Mouse (Mus musculus): ENCODE results near the gene Znrd1. TPM values are rescaled to one million over a fixed set of nuclear protein-coding genes. Genes with fewer than 3 reads are reported as not detected.
"Not testable (repeated sequence)": the region's sequence is repeated elsewhere in the genome, so short reads cannot be mapped to it uniquely, and the experiment has no call there.

Gene Znrd1
- polyA plus RNA-seq, 1 experiment from 2014 or later, result 64.7 TPM

DNA sequence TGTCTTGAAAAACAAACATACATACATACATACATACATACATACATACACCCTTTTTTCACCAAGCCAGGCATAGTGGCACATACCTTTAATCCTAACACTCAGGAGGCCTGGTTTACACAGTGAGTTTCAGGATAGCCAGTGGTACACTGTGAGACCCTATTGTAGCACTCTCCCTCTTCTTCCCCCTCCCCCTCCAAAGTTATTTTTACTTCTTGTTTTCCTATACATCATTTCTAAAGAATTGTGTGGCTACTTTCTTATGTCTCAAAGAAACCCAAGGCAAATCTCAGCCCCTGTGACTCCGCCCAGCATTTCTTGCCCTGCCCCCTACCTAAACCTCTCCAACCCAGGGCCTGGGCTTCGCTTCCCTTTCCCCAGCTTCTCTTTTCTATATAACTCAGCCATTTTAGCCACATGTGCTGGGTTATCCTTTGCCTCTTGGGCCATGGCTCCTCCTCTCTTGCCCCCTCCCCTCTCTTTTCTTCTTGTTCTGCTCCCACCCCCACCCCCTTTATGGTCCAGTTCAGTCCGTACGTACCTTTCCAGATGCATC, 35.5 kb upstream of the Znrd1 start:
- Histone ChIP-seq H3K4me1 (ENCODE audit: control insufficient read depth, insufficient read depth, low read length) (no peaks in the 10 kb centered on the region), H3K9ac (replicated peaks; ENCODE audit: low read length) (no peak overlapping the region), H3K4me2 (ENCODE audit: low read length) (no peak overlapping the region), H3K9me3 (ENCODE audit: control insufficient read depth, low read length) (no peaks in the 10 kb centered on the region), H3K27ac (replicated peaks; ENCODE audit: low read depth, low read length) (no peak overlapping the region), H3K36me3 (ENCODE audit: control insufficient read depth, insufficient read depth, low read length) (no peaks in the 10 kb centered on the region), H3K4me3 (replicated peaks; ENCODE audit: low read depth, low read length) (no peak overlapping the region), H3K27me3 (ENCODE audit: control insufficient read depth, insufficient read depth, low read length) (peaks cover 6% of the 10 kb centered on the region; the same call in 1 of the 2 replicates)
- DNase-seq, result no peak
- no peak for ATAC-seq (ENCODE audit: low FRiP score, low TSS enrichment)
- 90% methylated on average over 4 of the region's 4 CpGs for WGBS

- no peak overlapping the region for H3K27ac ChIP-seq (replicated peaks; ENCODE audit: low read depth, low read length)
- H3K4me1 ChIP-seq (ENCODE audit: control insufficient read depth, insufficient read depth, low read length), result no peaks in the 10 kb centered on the region
- no peak for ATAC-seq (ENCODE audit: low FRiP score, low TSS enrichment)
- WGBS, result 80% methylated on average over 3 of the region's 3 CpGs
- DNase-seq, result no peak
- H3K9me3 ChIP-seq (ENCODE audit: control insufficient read depth, low read length), result no peaks in the 10 kb centered on the region
- peaks cover 6% of the 10 kb centered on the region; the same call in 1 of the 2 replicates for H3K27me3 ChIP-seq (ENCODE audit: control insufficient read depth, insufficient read depth, low read length)
- no peak overlapping the region for H3K4me2 ChIP-seq (ENCODE audit: low read length)
- H3K4me3 ChIP-seq (replicated peaks; ENCODE audit: low read depth, low read length), result no peak overlapping the region
- no peak overlapping the region for H3K9ac ChIP-seq (replicated peaks; ENCODE audit: low read length)
- H3K36me3 ChIP-seq (ENCODE audit: control insufficient read depth, insufficient read depth, low read length), result no peaks in the 10 kb centered on the region
Observed at GRCm38 (mm10) chr17:36992336-36993104, 34.2 kb upstream of the Znrd1 start.

DNA sequence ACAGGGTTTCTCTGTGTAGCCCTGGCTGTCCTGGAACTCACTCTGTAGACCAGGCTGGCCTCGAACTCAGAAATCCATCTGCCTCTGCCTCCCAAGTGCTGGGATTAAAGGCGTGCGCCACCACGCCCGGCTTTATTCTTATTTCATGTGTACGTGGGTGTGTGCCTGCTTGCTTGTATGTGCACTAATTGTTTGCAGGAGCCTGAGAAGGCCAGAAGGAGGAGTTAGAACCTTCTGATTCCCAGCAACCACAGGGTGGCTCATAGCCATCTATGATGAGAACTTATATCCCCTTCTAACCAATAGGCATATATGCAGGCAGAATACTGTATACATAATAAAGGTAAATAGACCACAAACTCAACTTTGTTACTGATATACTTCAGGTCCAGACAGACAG, 32.3 kb upstream of the Znrd1 start:
- H3K9me3 ChIP-seq (ENCODE audit: control insufficient read depth, low read length); H3K27ac ChIP-seq (replicated peaks; ENCODE audit: low read depth, low read length); DNase-seq; H3K9ac ChIP-seq (replicated peaks; ENCODE audit: low read length); H3K4me2 ChIP-seq (ENCODE audit: low read length); ATAC-seq (ENCODE audit: low FRiP score, low TSS enrichment); H3K4me3 ChIP-seq (replicated peaks; ENCODE audit: low read depth, low read length); H3K4me1 ChIP-seq (ENCODE audit: control insufficient read depth, insufficient read depth, low read length); H3K36me3 ChIP-seq (ENCODE audit: control insufficient read depth, insufficient read depth, low read length); H3K27me3 ChIP-seq (ENCODE audit: control insufficient read depth, insufficient read depth, low read length): not testable (repeated sequence)
- 91% methylated on average over 6 of the region's 6 CpGs for WGBS

- Histone ChIP-seq H3K4me2 (ENCODE audit: low read length) (0 out of 2 replicates have a peak within 1 kb of the TSS, but pooled peaks have one; percentile 3), H3K4me1 (ENCODE audit: control insufficient read depth, insufficient read depth, low read length) (no peaks in the 10 kb centered on the region), H3K9me3 (ENCODE audit: control insufficient read depth, low read length) (no peaks in the 10 kb centered on the region), H3K27ac (replicated peaks; ENCODE audit: low read depth, low read length) (no peak within 1 kb of the TSS), H3K9ac (replicated peaks; ENCODE audit: low read length) (no peak within 1 kb of the TSS), H3K27me3 (ENCODE audit: control insufficient read depth, insufficient read depth, low read length) (peaks cover 6% of the 10 kb centered on the region; the same call in 1 of the 2 replicates), H3K36me3 (ENCODE audit: control insufficient read depth, insufficient read depth, low read length) (no peaks in the 10 kb centered on the region), H3K4me3 (replicated peaks; ENCODE audit: low read depth, low read length) (no peak within 1 kb of the TSS)
- DNase-seq (no peak), ATAC-seq (ENCODE audit: low FRiP score, low TSS enrichment) (no peak)
- WGBS, result 32% methylated on average over 5 of the region's 5 CpGs
Observed at GRCm38 (mm10) chr17:36989437-36989836, 31.1 kb upstream of the Znrd1 start, which contains the start of gene H2-M5. Gene H2-M5 (minus strand): TSS chr17:36989537.

- Histone ChIP-seq H3K27me3 (ENCODE audit: control insufficient read depth, insufficient read depth, low read length) (peaks cover 6% of the 10 kb centered on the region; the same call in 1 of the 2 replicates), H3K36me3 (ENCODE audit: control insufficient read depth, insufficient read depth, low read length) (no peaks in the 10 kb centered on the region), H3K4me3 (replicated peaks; ENCODE audit: low read depth, low read length) (no peak overlapping the region), H3K27ac (replicated peaks; ENCODE audit: low read depth, low read length) (no peak overlapping the region), H3K9ac (replicated peaks; ENCODE audit: low read length) (no peak overlapping the region), H3K9me3 (ENCODE audit: control insufficient read depth, low read length) (no peaks in the 10 kb centered on the region), H3K4me1 (ENCODE audit: control insufficient read depth, insufficient read depth, low read length) (no peaks in the 10 kb centered on the region), H3K4me2 (ENCODE audit: low read length) (0 out of 2 replicates have a peak overlapping the region, but pooled peaks have one; percentile 3)
- 4% methylated on average over 24 of the region's 24 CpGs for WGBS
- no peak for DNase-seq
- ATAC-seq (ENCODE audit: low FRiP score, low TSS enrichment), result no peak
Observed at GRCm38 (mm10) chr17:36988475-36988874, 30.1 kb upstream of the Znrd1 start.

DNA sequence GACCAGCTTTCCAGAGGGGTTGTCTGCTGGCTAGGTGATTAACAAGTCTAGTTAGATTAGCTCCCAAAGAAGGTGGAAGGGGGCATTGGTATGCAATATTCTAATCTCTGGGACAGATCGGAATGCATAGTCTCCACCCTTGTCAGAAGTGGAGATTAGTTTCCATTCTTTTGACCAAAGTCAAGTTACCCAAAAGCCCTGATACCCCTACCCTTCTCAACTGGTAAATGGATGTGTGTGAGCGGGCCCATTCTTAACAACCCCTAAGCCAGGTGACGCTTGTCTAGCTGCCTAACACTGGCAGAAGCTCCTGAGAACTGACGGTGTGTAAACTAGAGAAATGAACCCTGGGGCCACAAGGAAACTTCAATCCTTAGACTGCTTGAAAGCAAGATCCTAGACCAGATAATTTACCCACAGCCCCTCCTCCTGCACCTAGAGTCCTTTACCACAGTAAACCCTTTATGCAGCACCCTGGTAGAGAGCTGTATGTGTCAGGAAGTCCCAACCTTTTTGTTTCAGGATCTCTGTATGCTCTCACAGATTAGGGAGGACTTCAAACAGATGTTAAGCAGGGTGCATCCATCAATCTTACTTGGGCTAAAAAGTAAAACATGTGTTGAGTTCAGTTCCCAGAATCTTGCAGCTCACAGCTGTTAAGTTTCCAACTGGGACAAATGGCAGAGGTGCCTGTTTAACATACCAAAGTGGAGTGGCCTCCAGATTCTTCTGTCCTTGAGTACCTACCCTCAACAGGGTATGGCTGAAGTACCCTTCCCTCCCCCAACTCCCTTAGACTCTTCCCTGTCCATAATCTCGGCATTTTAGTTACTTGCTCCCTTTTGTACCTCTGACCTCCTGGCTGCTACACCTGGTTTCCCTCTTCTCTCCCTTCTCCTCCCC, 24.1 kb upstream of the Znrd1 start:
- no peaks in the 10 kb centered on the region for H3K36me3 ChIP-seq (ENCODE audit: control insufficient read depth, insufficient read depth, low read length)
- H3K27ac ChIP-seq (replicated peaks; ENCODE audit: low read depth, low read length), result no peak overlapping the region
- DNase-seq (no peak), ATAC-seq (ENCODE audit: low FRiP score, low TSS enrichment) (no peak)
- no peaks in the 10 kb centered on the region; the same call in 1 of the 2 replicates for H3K27me3 ChIP-seq (ENCODE audit: control insufficient read depth, insufficient read depth, low read length)
- no peak overlapping the region for H3K4me3 ChIP-seq (replicated peaks; ENCODE audit: low read depth, low read length)
- H3K9ac ChIP-seq (replicated peaks; ENCODE audit: low read length), result no peak overlapping the region
- H3K9me3 ChIP-seq (ENCODE audit: control insufficient read depth, low read length), result no peaks in the 10 kb centered on the region
- no peaks in the 10 kb centered on the region for H3K4me1 ChIP-seq (ENCODE audit: control insufficient read depth, insufficient read depth, low read length)
- WGBS, result 35% methylated on average over 5 of the region's 5 CpGs
- no peak overlapping the region for H3K4me2 ChIP-seq (ENCODE audit: low read length)

- no peaks in the 10 kb centered on the region for H3K4me1 ChIP-seq (ENCODE audit: control insufficient read depth, insufficient read depth, low read length)
- H3K4me3 ChIP-seq (replicated peaks; ENCODE audit: low read depth, low read length), result no peak overlapping the region
- DNase-seq (no peak), ATAC-seq (ENCODE audit: low FRiP score, low TSS enrichment) (no peak)
- H3K4me2 ChIP-seq (ENCODE audit: low read length), result no peak overlapping the region
- no peak overlapping the region for H3K27ac ChIP-seq (replicated peaks; ENCODE audit: low read depth, low read length)
- H3K9me3 ChIP-seq (ENCODE audit: control insufficient read depth, low read length), result no peaks in the 10 kb centered on the region
- H3K9ac ChIP-seq (replicated peaks; ENCODE audit: low read length), result no peak overlapping the region
- H3K36me3 ChIP-seq (ENCODE audit: control insufficient read depth, insufficient read depth, low read length), result no peaks in the 10 kb centered on the region
- no peaks in the 10 kb centered on the region for H3K27me3 ChIP-seq (ENCODE audit: control insufficient read depth, insufficient read depth, low read length)
- 3% methylated on average over 4 of the region's 4 CpGs for whole genome bisulfite sequencing
Observed at GRCm38 (mm10) chr17:36981845-36982244, 23.5 kb upstream of the Znrd1 start.

DNA sequence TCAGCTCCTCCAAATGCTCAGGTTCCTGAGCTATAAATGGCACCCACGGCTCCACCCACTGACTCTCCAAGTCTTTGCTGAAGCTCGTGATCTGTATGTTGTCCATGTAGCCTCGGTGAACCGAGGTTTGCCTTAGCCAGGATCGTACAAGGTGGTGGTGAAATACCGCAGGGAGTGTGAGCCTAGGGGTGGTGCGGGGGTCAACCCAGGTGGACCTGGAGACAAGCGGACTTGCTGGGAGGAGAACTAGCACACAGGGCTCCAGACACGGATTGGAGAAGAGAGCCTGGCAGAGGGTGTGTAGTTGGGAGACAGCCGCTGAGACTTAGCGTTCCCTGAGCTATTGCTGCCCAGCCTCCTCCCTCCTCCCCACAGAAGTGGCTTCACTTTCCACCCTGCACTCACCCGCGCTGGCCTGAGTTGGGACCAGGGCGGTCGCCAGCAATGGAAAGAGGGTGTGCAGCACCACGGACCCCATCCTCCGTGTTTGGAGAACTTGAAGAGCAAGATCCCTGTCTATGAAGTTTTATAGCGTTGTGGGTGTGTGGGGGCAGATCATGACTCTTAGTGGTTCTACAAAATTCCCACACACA, 23.0 kb upstream of the Znrd1 start, which contains the start of gene 2410137M14Rik:
TSS of gene 2410137M14Rik (minus strand) at position 17 of the 593 bp plus-strand sequence.
- H3K27me3 ChIP-seq (ENCODE audit: control insufficient read depth, insufficient read depth, low read length), result no peaks in the 10 kb centered on the region
- no peak for ATAC-seq (ENCODE audit: low FRiP score, low TSS enrichment)

More for the DNA sequence above, 23.0 kb upstream of the Znrd1 start, which contains the start of gene 2410137M14Rik:
- no peak within 1 kb of the TSS for H3K4me3 ChIP-seq (replicated peaks; ENCODE audit: low read depth, low read length)
- H3K9me3 ChIP-seq (ENCODE audit: control insufficient read depth, low read length), result no peaks in the 10 kb centered on the region
- no peak within 1 kb of the TSS for H3K4me2 ChIP-seq (ENCODE audit: low read length)
- DNase-seq, result no peak
- no peak within 1 kb of the TSS for H3K27ac ChIP-seq (replicated peaks; ENCODE audit: low read depth, low read length)
- H3K9ac ChIP-seq (replicated peaks; ENCODE audit: low read length), result no peak within 1 kb of the TSS
- no peaks in the 10 kb centered on the region for H3K4me1 ChIP-seq (ENCODE audit: control insufficient read depth, insufficient read depth, low read length)
- no peaks in the 10 kb centered on the region for H3K36me3 ChIP-seq (ENCODE audit: control insufficient read depth, insufficient read depth, low read length)
- 16% methylated on average over 18 of the region's 18 CpGs for WGBS
